Comparison of ENCODE assay signal across 8 mouse cellular contexts in the genomic region with DNA sequence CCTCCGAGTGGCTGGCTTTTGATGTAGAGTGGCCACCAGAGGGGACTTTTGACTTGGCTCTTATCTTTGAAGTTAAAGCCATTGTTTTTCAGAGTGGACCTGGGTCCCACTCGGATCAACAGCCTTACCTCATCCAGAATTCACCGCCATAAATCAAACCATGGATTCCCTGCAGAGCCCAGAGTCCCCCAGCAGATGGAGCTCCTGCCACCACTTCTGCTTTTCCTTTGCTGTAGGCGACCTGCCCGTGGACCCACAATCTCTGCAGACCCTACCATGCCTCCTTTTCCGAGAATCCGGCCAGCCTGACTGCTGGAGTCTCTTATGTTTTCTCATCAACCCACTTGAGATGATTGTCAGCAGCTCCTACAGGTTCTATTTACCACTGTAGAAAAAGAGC. TPM values are rescaled to one million over a fixed set of nuclear protein-coding genes. Genes with fewer than 3 reads are reported as not detected.
DNase-seq lines count a peak whose midpoint lies in the region; ATAC-seq and TF ChIP-seq lines count a peak whose summit lies in the region.

No protein-coding gene starts in this region.

- no peak overlapping the region for H3K9ac ChIP-seq in heart, postnatal 0 days (replicated peaks; ENCODE audit: low read depth, low read length)
- H3K9ac ChIP-seq in CH12.LX (ENCODE audit: insufficient read depth, low read depth), result no peak overlapping the region

- no peaks in the 10 kb centered on the region for H3K9me3 ChIP-seq in heart, postnatal 0 days (replicated peaks; ENCODE audit: control insufficient read depth, low read length)
- peaks cover 2% of the 10 kb centered on the region for H3K9me3 ChIP-seq in CH12.LX (replicated peaks; ENCODE audit: low read length)

- no peak for TF ChIP-seq EP300 in heart, postnatal 0 days (IDR thresholded peaks at IDR 0.05; ENCODE audit: low read depth)
- no peak for TF ChIP-seq EP300 in CH12.LX (IDR thresholded peaks at IDR 0.05; ENCODE audit: low read length)

- DNase-seq in heart, postnatal 0 days (ENCODE audit: low spot score), result peak; percentile 49
- DNase-seq in heart, adult 8-10 months (ENCODE audit: low spot score), result no peak
- DNase-seq in CH12.LX (ENCODE audit: extremely low read depth), result peak; percentile 40
- DNase-seq in brain, embryonic 14.5 days (ENCODE audit: low read depth), result peak; percentile 64
- peak; percentile 38 for DNase-seq in gastrocnemius, postnatal 10 days
- DNase-seq in left cerebral cortex, adult 18-20 months (ENCODE audit: low spot score in 2 of 2), result peak; percentile 77
- peak; percentile 74 for DNase-seq in naive thymus-derived CD4-positive, alpha-beta T cell, adult 2 months (ENCODE audit: low read depth)
- DNase-seq in thymus, postnatal 25 days, result peak; percentile 56

- H3K36me3 ChIP-seq in heart, postnatal 0 days (replicated peaks; ENCODE audit: control insufficient read depth, insufficient read depth, low read length), result peaks cover 29% of the 10 kb centered on the region
- H3K36me3 ChIP-seq in CH12.LX (replicated peaks in 1 of 2; ENCODE audit: control insufficient read depth in 1 of 2, insufficient read depth in 1 of 2, low read length in 1 of 2), result peaks cover 0 to 8% of the 10 kb centered on the region in 2 experiments

- dilution Hi-C loops in CH12.LX (cut with MboI; ENCODE audit: extremely low pct_ligation_motif_present, extremely low pct_unique_long_range_greater_than_20kb, low sequenced_read_pairs), result no loop called here

- ATAC-seq in heart, postnatal 0 days (ENCODE audit: insufficient read depth, low read depth), result no peak

- TF ChIP-seq POLR2A in CH12.LX (IDR thresholded peaks at IDR 0.05; ENCODE audit: low read depth, low read length), result no peak
- TF ChIP-seq POLR2A in brain, embryonic 14.5 days (IDR thresholded peaks at IDR 0.05; ENCODE audit: borderline replicate concordance, extremely low read depth, insufficient read depth, insufficient read length, poor library complexity, severe bottlenecking), result no peak

- WGBS in heart, postnatal 0 days, result 19% methylated on average over 7 of the region's 7 CpGs

- H3K4me1 ChIP-seq in heart, postnatal 0 days (ENCODE audit: control insufficient read depth, insufficient read depth), result peaks cover 16% of the 10 kb centered on the region
- H3K4me1 ChIP-seq in CH12.LX (ENCODE audit: control insufficient read depth in 1 of 2, insufficient read depth in 2 of 2), result peaks cover 0 to 17% of the 10 kb centered on the region in 2 experiments; a peak in 2 of 4 replicates

- H3K27ac ChIP-seq in heart, postnatal 0 days (ENCODE audit: low read depth), result no peak overlapping the region
- H3K27ac ChIP-seq in CH12.LX (ENCODE audit: insufficient read depth, low read depth), result no peak overlapping the region

- H3K79me2 ChIP-seq in CH12.LX (replicated peaks; ENCODE audit: control insufficient read depth, extremely low read depth, insufficient read depth, poor library complexity, severe bottlenecking), result no peaks in the 10 kb centered on the region

- in situ Hi-C loops in CH12.LX (cut with MboI; ENCODE audit: low pct_ligation_motif_present, low pct_unique_long_range_greater_than_20kb, low sequenced_read_pairs), result no loop called here

- no peak overlapping the region for H3K4me3 ChIP-seq in heart, postnatal 0 days (ENCODE audit: low read depth, low read length)
- no peak overlapping the region for H3K4me3 ChIP-seq in CH12.LX (replicated peaks in 1 of 3; ENCODE audit: low read depth in 2 of 3, low read length in 2 of 3, poor library complexity in 1 of 3)

- H3K27me3 ChIP-seq in heart, postnatal 0 days (ENCODE audit: control insufficient read depth, insufficient read depth, low read length), result no peaks in the 10 kb centered on the region
- H3K27me3 ChIP-seq in CH12.LX (replicated peaks), result no peaks in the 10 kb centered on the region

- H3K4me2 ChIP-seq in heart, postnatal 0 days (ENCODE audit: low read depth, low read length), result no peak overlapping the region
- H3K4me2 ChIP-seq in CH12.LX (ENCODE audit: insufficient read depth, low read depth, poor library complexity, severe bottlenecking), result peak overlapping the region; percentile 80

- TF ChIP-seq RAD21 in CH12.LX (IDR thresholded peaks at IDR 0.05; ENCODE audit: low read depth, low read length), result peak; percentile 16

- peak; percentile 66 for TF ChIP-seq CTCF in heart, postnatal 0 days (IDR thresholded peaks at IDR 0.05; ENCODE audit: low read depth)
- TF ChIP-seq CTCF in CH12.LX (conservative IDR thresholded peaks at IDR 0.05 in 1 of 2, IDR thresholded peaks at IDR 0.05 in 1 of 2; ENCODE audit: low read depth in 2 of 2, low read length in 2 of 2), result peak in 1 of 2 experiments; percentile 64; a peak in 3 of 4 replicates
- TF ChIP-seq CTCF in brain, embryonic 14.5 days (IDR thresholded peaks at IDR 0.05; ENCODE audit: borderline replicate concordance, extremely low read depth, insufficient read depth, insufficient read length), result peak; percentile 72

TF ChIP-seq in CH12.LX, 34 proteins besides CTCF, POLR2A, EP300 and RAD21:
- no peak for TF ChIP-seq BHLHE40 (IDR thresholded peaks at IDR 0.05; ENCODE audit: low read depth, low read length)
- TF ChIP-seq SMC3 (IDR thresholded peaks at IDR 0.05; ENCODE audit: low read depth, low read length), result peak; percentile 36

RNA-seq across cellular contexts. Expression of gene Ppp6r3, which starts 5.8 kb away (rescaled TPM):
- 58.8 and 90.6 TPM in 2 replicates for total RNA-seq in heart, postnatal 0 days (2014; rRNA removed; ENCODE audit: low replicate concordance)
- polyA plus RNA-seq in heart, postnatal 0 days (2015; fragmentation: Nextera tagmentation; extraction: Ambion mirVana), result 31.1 and 32.4 TPM in 2 replicates
- total RNA-seq in heart, adult 8-10 months (2022), result 10 to 100 TPM; 67.3 to 84.8 (median 74.2) TPM
- total RNA-seq in CH12.LX (2012; rRNA removed), result 67.0 and 68.5 TPM in 2 replicates
- 94.6 and 104 TPM in 2 replicates for total RNA-seq in CH12.LX (2014; rRNA removed)
- polyA plus RNA-seq in CH12.LX (2012; ENCODE audit: insufficient read length, low read depth), result 66.2 and 72.3 TPM in 2 replicates
- polyA plus RNA-seq in brain, embryonic 14.5 days (2012; rRNA removed), result 104 and 118 TPM in 2 replicates
- 10 to 100 TPM; 58.2 to 68.7 TPM for total RNA-seq in gastrocnemius, postnatal 10 days (2021)
- total RNA-seq in left cerebral cortex, adult 18-20 months (2021), result 10 to 100 TPM; 75.9 to 80.3 TPM
